Mouse (Mus musculus): ENCODE measurements around the gene Gm8267. TPM values are rescaled to one million over a fixed set of nuclear protein-coding genes. Genes with fewer than 3 reads are reported as not detected.
"Not testable (repeated sequence)": the region's sequence is repeated elsewhere in the genome, so short reads cannot be mapped to it uniquely, and the experiment has no call there.

Gene Gm8267
- polyA plus RNA-seq (2012; ENCODE audit: insufficient read depth, insufficient read length, low replicate concordance, missing spikeins), result not detected in 2 replicates

- Histone ChIP-seq H3K4me1 (ENCODE audit: control insufficient read depth, insufficient read depth, low read length) (no peaks in the 10 kb centered on the region), H3K4me3 (ENCODE audit: insufficient read depth, low read depth, low read length) (no peak within 1 kb of the TSS), H3K27ac (ENCODE audit: insufficient read depth, low read depth, low read length) (no peak within 1 kb of the TSS)
- TF ChIP-seq POLR2A (IDR thresholded peaks at IDR 0.05; ENCODE audit: insufficient read depth, low read depth, low read length) (no peak), CTCF (IDR thresholded peaks at IDR 0.05; ENCODE audit: insufficient read depth, low read depth, low read length) (no peak)
- WGBS, result 73% methylated on average over 3 of the region's 3 CpGs
Measured at GRCm38 (mm10) chr14:44750240-44750639, at the start of gene Gm8267. TSS of gene Gm8267 (minus strand) at chr14:44750340.

GRCm38 (mm10) chr14:44789537-44790382 is 39.6 kb upstream of the Gm8267 start:
- not testable (repeated sequence) for H3K27ac ChIP-seq (ENCODE audit: insufficient read depth, low read depth, low read length); H3K4me3 ChIP-seq (ENCODE audit: insufficient read depth, low read depth, low read length); H3K4me1 ChIP-seq (ENCODE audit: control insufficient read depth, insufficient read depth, low read length)
- 67% methylated on average over 2 of the region's 2 CpGs for WGBS

- not testable (repeated sequence) for H3K4me3 ChIP-seq (ENCODE audit: insufficient read depth, low read depth, low read length); H3K4me1 ChIP-seq (ENCODE audit: control insufficient read depth, insufficient read depth, low read length); H3K27ac ChIP-seq (ENCODE audit: insufficient read depth, low read depth, low read length)
- 62% methylated on average over 1 of the region's 1 CpGs for WGBS
Measured at GRCm38 (mm10) chr14:44742789-44743188, 7.4 kb downstream of the Gm8267 start.

- not testable (repeated sequence) for H3K4me3 ChIP-seq (ENCODE audit: insufficient read depth, low read depth, low read length)
Measured at GRCm38 (mm10) chr14:44730711-44731110, 19.4 kb downstream of the Gm8267 start.

GRCm38 (mm10) chr14:44706356-44706755 is 43.8 kb downstream of the Gm8267 start, which contains the start of gene Gm8257:
TSS of gene Gm8257 (minus strand) at chr14:44706456.
- not testable (repeated sequence) for H3K4me3 ChIP-seq (ENCODE audit: insufficient read depth, low read depth, low read length); H3K27ac ChIP-seq (ENCODE audit: insufficient read depth, low read depth, low read length); H3K4me1 ChIP-seq (ENCODE audit: control insufficient read depth, insufficient read depth, low read length)
- WGBS, result 87% methylated on average over 3 of the region's 3 CpGs

More at GRCm38 (mm10) chr14:44730711-44731110, 19.4 kb downstream of the Gm8267 start:
- H3K4me1 ChIP-seq (ENCODE audit: control insufficient read depth, insufficient read depth, low read length); H3K27ac ChIP-seq (ENCODE audit: insufficient read depth, low read depth, low read length): not testable (repeated sequence)

Other genes with a start within 250 kb of the Gm8267 start
- not detected in 2 replicates for gene Gm17093, start 232.1 kb downstream of the Gm8267 start, polyA plus RNA-seq (2012; ENCODE audit: insufficient read depth, insufficient read length, low replicate concordance, missing spikeins)
- gene Gm8247, start 167.2 kb downstream of the Gm8267 start, polyA plus RNA-seq (2012; ENCODE audit: insufficient read depth, insufficient read length, low replicate concordance, missing spikeins), result not detected in 2 replicates
- gene Gm5624, start 122.4 kb downstream of the Gm8267 start, polyA plus RNA-seq (2012; ENCODE audit: insufficient read depth, insufficient read length, low replicate concordance, missing spikeins), result not detected in 2 replicates
- not detected in 2 replicates for gene Gm8257, start 43.9 kb downstream of the Gm8267 start, polyA plus RNA-seq (2012; ENCODE audit: insufficient read depth, insufficient read length, low replicate concordance, missing spikeins)
- gene Ptgdr, start 109.0 kb upstream of the Gm8267 start, polyA plus RNA-seq (2012; ENCODE audit: insufficient read depth, insufficient read length, low replicate concordance, missing spikeins), result not detected in 2 replicates
- not detected in 2 replicates for gene Ptger2, start 237.9 kb upstream of the Gm8267 start, polyA plus RNA-seq (2012; ENCODE audit: insufficient read depth, insufficient read length, low replicate concordance, missing spikeins)